Comparison of ENCODE assay signal across 17 mouse cellular contexts in the genomic region with DNA sequence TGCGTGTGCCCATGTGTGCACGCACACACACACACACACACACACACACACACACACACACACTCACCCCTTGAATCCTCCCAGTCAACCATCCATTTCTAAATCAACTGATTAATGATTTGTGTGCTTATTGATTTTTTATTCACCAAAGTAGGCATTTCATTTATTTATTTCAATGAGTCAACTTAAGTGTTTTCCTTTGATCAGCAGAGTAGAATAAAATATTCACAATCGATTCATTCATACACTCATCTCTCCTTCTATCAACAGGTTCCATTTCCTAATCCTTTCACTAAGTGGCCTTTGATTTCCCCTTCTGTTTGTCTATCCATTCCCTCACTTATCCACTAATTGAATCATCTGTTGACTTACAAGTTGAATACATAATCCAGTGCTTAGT.
DNase-seq lines count a peak whose midpoint lies in the region; ATAC-seq and TF ChIP-seq lines count a peak whose summit lies in the region.
"Had no signal": no experiment of that assay in that cellular context is flagged by ENCODE, and none has a peak within 500 bp of the region (broad histone marks: within the 10 kb centered on the region; RNA-seq: fewer than 3 reads in every experiment).

No protein-coding gene starts in this region.

- 37% methylated on average over 3 of the region's 3 CpGs for WGBS in liver, adult 2 months
- WGBS in liver, embryonic 12.5 days (ENCODE audit: insufficient replicate concordance): 71% methylated on average over 3 of the region's 3 CpGs

- H3K4me1 ChIP-seq in liver, adult 2 months (ENCODE audit: control insufficient read depth, insufficient read depth, low read length): no peaks in the 10 kb centered on the region; the same call in 1 of the 2 replicates
- no peaks in the 10 kb centered on the region for H3K4me1 ChIP-seq in liver, embryonic 12.5 days

- H3K4me2 ChIP-seq in liver, embryonic 12.5 days: no peak overlapping the region

- DNase-seq in liver, adult 2 months (ENCODE audit: extremely low read depth, low read depth, low spot score): peak; percentile 92
- DNase-seq: adrenal gland, adult 2 months; adrenal gland, adult 8-10 months; adrenal gland, postnatal 10 days; adrenal gland, postnatal 14 days; adrenal gland, postnatal 25 days; adrenal gland, postnatal 36 days; B cell, adult 2 months; cerebellum, adult 11 months; cerebellum, adult 11-12 months; cerebellum, adult 18-20 months; cerebellum, adult 2 months had no signal

- ATAC-seq in liver, embryonic 12.5 days: no peak
- ATAC-seq: activated CD4-positive, CD25-positive, alpha-beta regulatory T cell, adult 4 months; CD4-positive, CD25-positive, alpha-beta regulatory T cell, adult 4 months; Patski had no signal

- H3K4me3 ChIP-seq in liver, adult 2 months (ENCODE audit: insufficient read depth, low read depth, low read length): no peak overlapping the region
- no peak overlapping the region for H3K4me3 ChIP-seq in liver, embryonic 12.5 days

- H3K36me3 ChIP-seq in liver, adult 2 months (ENCODE audit: control insufficient read depth, insufficient read depth, low read length): no peaks in the 10 kb centered on the region
- no peaks in the 10 kb centered on the region for H3K36me3 ChIP-seq in liver, embryonic 12.5 days
- H3K36me3 ChIP-seq: G1E had no signal

- H3K9ac ChIP-seq in liver, adult 2 months (ENCODE audit: low read depth, low read length): no peak overlapping the region
- no peak overlapping the region for H3K9ac ChIP-seq in liver, embryonic 12.5 days

- TF ChIP-seq CTCF in liver, adult 2 months (IDR thresholded peaks at IDR 0.05; ENCODE audit: low read depth, low read length): no peak

- H3K27me3 ChIP-seq in liver, adult 2 months (ENCODE audit: control insufficient read depth, insufficient read depth, low read length): peaks cover 4% of the 10 kb centered on the region; the same call in 1 of the 2 replicates
- H3K27me3 ChIP-seq in liver, embryonic 12.5 days (replicated peaks): no peaks in the 10 kb centered on the region
- H3K27me3 ChIP-seq: Patski had no signal

- H3K9me3 ChIP-seq in liver, embryonic 12.5 days (replicated peaks): no peaks in the 10 kb centered on the region
- H3K9me3 ChIP-seq: G1E had no signal

- H3K79me2 ChIP-seq in liver, adult 2 months (ENCODE audit: control insufficient read depth, insufficient read depth, low read length): no peaks in the 10 kb centered on the region

- H3K27ac ChIP-seq in liver, adult 2 months (replicated peaks; ENCODE audit: insufficient read depth, low read depth, low read length): no peak overlapping the region
- no peak overlapping the region for H3K27ac ChIP-seq in liver, embryonic 12.5 days

- TF ChIP-seq POLR2A in liver, adult 2 months (IDR thresholded peaks at IDR 0.05; ENCODE audit: extremely low read depth, insufficient read depth, low read length): no peak
